Mouse (Mus musculus): ENCODE measurements at regions not wholly inside any gene's neighbourhood (a gene's known extent, or its start where the extent isn't known, plus 50 kb on each side); places are given as distances from the start of the nearest gene placed in this dataset.

GRCm38 (mm10) chr7:66593619-66594018, 95.8 kb downstream of the Asb7 start:
- TF ChIP-seq POLR2A (IDR thresholded peaks at IDR 0.05; ENCODE audit: borderline replicate concordance, extremely low read depth, low read depth, low read length) (no peak), CTCF (IDR thresholded peaks at IDR 0.05; ENCODE audit: insufficient read depth, low read length) (no peak)

Data from lung, adult 2 months (tissue).